Mouse (Mus musculus) testis, postnatal 14 days (tissue): ENCODE measurements at regions not wholly inside any gene's neighbourhood (a gene's known extent, or its start where the extent isn't known, plus 50 kb on each side); places are given as distances from the start of the nearest gene placed in this dataset.

Source experiments
- DNase-seq: peaks from one replicate; pipeline ENCODE4 v3.0.0; 2021; ENCODE audit warnings: low spot score

- no peak for DNase-seq
Observed at GRCm38 (mm10) chr9:61509091-61509490, 136.9 kb downstream of the Tle3 start.

- no peak for DNase-seq
Observed at GRCm38 (mm10) chr9:61500851-61501250, 128.7 kb downstream of the Tle3 start.

GRCm38 (mm10) chr9:61492896-61493295, 120.7 kb downstream of the Tle3 start:
- no peak for DNase-seq

- no peak for DNase-seq
Observed at GRCm38 (mm10) chr9:61491131-61491712, 119.1 kb downstream of the Tle3 start.

GRCm38 (mm10) chr9:61489983-61490382, 117.8 kb downstream of the Tle3 start:
- DNase-seq: no peak

- DNase-seq: no peak
Observed at GRCm38 (mm10) chr9:61489147-61489546, 117.0 kb downstream of the Tle3 start.

- no peak for DNase-seq
Observed at GRCm38 (mm10) chr9:61487824-61488223, 115.7 kb downstream of the Tle3 start.

GRCm38 (mm10) chr9:61487146-61487545, 115.0 kb downstream of the Tle3 start:
- no peak for DNase-seq

GRCm38 (mm10) chr9:61484391-61484790, 112.2 kb downstream of the Tle3 start:
- DNase-seq: peak; percentile 20

GRCm38 (mm10) chr9:61479626-61480025, 107.5 kb downstream of the Tle3 start:
- no peak for DNase-seq

- no peak for DNase-seq
Observed at GRCm38 (mm10) chr9:61478862-61479261, 106.7 kb downstream of the Tle3 start.

- no peak for DNase-seq
Observed at GRCm38 (mm10) chr9:61476351-61476750, 104.2 kb downstream of the Tle3 start.

GRCm38 (mm10) chr9:61470815-61471505, 98.8 kb downstream of the Tle3 start:
- no peak for DNase-seq

- no peak for DNase-seq
Observed at GRCm38 (mm10) chr9:61468897-61469509, 96.8 kb downstream of the Tle3 start.

- no peak for DNase-seq
Observed at GRCm38 (mm10) chr9:61468368-61468848, 96.2 kb downstream of the Tle3 start.
